Mouse (Mus musculus) cerebellum, adult 2 months (tissue): ENCODE data around the gene Rnf186.

Source experiments
- CTCF ChIP-seq: fragments of 200-500 bp; IDR thresholded peaks from 2 replicates; pipeline ENCODE4 v1.5.1; 2011; ENCODE audit warnings: low read depth, mild to moderate bottlenecking, control low read depth, low read length, moderate library complexity, borderline replicate concordance; ENCODE audit not compliant: insufficient read depth
- POLR2A ChIP-seq: fragments of 200-500 bp; IDR thresholded peaks from 2 replicates; pipeline ENCODE4 v1.6.1; 2011; ENCODE audit warnings: low read length, control low read depth, borderline replicate concordance; ENCODE audit not compliant: insufficient read depth

DNA sequence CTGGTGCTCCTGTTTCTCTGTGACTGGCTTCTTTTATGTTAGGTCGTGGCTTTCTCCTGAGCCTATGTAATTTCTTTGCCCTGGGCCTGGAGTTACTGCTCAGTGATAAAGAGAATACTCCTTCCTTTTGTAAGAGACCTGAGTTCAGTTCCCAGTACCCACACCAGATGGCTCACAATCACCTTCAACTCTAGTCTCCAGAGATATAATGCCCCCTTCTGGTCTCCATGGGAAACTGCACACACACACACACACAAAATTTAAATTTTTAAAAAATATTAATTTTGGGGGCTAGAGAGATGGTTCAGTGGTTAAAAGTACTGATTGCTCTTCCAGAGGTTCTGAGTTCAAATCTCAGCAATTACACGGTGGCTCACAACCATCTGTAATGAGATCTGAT is 18.7 kb upstream of the Rnf186 start:
- no peak for TF ChIP-seq CTCF
- no peak for TF ChIP-seq POLR2A
